Mouse (Mus musculus) adrenal gland (tissue): ENCODE results near the gene Th.

Source experiments
- intact Hi-C: fragments of 180-260 bp; cut with DNase I; formaldehyde crosslinking; loops from one replicate; pipeline ENCODE4 v1.15.1; 2025
- long read RNA-seq, 2 experiments: library from polyadenylated mRNA; unstranded; transcript quantifications; one replicate each; pipeline ENCODE4 v2.0.0; 2020; ENCODE audit warnings: borderline replicate concordance in 1 of 2; ENCODE audit not compliant: insufficient replicate concordance in 1 of 2

Th gene
- long read RNA-seq, experiment 1, transcript Th-201 (13 exons, 1,829 nt), result major isoform, 885 of 980 reads
- long read RNA-seq, experiment 1, partial matches to known transcripts, result 48 of 980 reads
- long read RNA-seq, experiment 1, other reads (novel, unspliced or antisense), result 47 of 980 reads
- long read RNA-seq, experiment 2, transcript Th-201 (13 exons, 1,829 nt), result major isoform, 2,070 of 2,403 reads
- long read RNA-seq, experiment 2, partial matches to known transcripts, result 198 of 2,403 reads
- long read RNA-seq, experiment 2, other reads (novel, unspliced or antisense), result 135 of 2,403 reads

DNA sequence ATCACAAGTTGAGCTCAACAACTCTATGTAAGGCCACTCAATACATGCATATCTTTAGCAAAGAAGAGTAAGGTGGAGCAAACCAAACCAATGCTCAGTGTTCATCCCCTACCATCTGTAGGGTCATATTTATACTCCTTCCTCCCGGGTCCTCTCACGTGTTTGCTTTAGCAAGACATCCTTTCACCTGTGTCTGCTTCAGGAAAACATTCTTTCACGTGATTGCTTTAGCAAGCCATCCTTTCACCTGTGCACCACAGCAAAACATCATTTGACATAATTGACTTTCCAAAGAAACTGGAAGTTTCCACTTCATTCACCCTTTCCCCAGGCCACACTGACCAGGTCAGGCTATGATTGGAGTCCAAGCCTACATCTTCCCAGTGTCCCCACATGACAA is at the start of gene Th:
Gene Th, minus strand, starts transcription at position 101 of the 400 bp plus-strand sequence.
- intact Hi-C loops, result no loop called here

DNA sequence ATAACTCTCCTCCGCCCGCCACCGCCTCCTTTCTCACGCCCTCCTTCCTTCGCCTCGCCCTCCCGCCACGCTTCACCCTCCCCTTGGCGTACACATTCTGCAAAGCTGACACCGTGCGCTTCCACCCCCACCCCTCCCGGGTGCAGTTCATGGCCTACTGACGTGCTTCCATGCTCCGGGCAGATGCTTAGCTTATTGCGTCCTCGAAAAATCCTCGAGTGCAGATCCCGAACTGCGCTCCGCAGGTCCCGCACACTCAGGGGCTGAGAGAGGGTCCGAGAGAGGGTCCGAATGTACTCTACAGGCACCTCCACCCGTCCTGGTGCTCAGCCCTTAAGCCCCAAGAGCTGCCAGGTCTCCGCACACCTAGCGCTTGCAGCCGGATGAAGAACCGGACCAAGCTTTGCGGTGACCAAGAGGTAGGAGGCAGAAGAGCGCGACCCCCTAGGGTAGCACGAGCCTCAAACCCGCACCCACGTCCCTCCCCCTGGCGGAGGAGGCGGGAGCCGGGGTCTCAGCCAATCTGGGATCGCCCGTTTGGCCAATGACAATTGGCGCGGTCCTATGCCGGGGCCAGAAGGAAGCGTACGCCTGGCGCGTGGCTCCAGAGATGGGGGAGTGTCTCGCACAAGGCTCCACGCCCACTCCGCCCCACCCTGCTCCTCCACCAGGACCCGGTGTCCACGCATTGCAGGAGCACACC is 38.0 kb upstream of the Th start, which contains the start of gene Ascl2:
Gene Ascl2, minus strand, starts transcription at position 456 of the 703 bp plus-strand sequence.
- intact Hi-C loops, result no loop called here

DNA sequence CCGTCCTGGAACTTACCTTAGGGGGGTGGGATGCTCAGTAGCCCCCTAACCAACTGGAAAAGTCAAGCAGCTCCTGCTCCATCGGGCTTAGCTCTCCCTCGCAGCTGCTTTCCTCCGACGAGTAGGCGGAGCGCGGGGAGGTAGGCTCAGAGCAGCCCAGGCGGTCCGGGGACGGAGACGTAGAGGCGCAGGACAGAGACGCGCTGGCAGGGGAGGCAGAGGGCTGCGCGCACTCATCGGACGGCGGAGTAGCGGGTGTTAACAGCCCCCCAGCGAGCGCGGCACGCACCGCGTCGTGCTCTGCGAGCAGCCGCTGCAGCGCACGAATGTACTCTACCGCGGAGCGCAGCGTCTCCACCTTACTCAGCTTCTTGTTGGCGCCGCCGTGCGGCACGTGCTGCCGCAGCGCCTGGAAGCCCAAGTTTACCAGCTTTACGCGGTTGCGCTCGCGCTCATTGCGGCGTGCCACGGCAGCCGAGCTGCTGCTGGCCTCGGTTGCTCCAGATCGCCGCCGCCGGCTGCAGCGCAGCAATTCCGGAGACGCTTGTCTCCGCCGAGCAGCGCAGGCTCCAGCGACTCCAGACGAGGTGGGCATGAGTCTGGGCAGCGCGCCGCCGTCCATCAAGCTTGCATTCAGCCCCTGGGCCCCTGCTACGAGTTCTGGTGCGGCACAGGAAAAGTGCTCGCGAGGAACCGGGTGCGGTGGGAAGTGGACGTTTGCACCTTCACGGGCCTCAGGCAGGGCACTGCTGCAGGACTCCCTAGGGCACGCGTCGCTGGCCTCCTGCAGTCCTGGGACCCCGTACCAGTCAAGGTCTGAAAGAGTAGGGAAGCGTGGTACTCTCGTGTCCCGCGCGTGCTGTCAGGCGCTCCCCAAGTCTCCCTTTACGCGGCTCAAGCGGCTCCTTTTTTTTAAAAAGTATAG is 37.2 kb upstream of the Th start:
- intact Hi-C loops, result no loop called here

DNA sequence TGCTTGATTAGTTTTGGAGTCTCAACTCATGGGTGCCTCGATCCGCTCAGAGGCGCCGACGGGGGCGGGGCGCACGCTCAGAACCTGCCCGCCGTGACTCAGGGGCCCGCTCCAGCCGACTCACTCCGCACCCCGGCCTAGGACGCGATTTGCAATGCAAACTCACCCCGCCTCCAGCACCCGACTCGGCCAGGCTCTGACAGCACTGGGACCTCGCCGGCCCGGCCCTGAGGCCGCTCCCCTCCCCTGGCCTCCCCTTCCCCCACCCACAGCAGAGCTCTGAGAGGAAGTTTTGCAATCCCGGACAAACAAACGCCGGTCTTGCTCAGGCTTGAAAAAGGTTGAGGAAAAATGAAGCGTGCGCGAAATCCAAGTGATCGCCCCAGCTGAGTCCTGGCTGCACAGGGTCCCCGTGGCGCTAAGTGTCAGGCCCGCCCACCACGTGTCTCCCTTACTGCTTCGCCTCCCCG is 36.5 kb upstream of the Th start:
- intact Hi-C loops, result no loop called here

DNA sequence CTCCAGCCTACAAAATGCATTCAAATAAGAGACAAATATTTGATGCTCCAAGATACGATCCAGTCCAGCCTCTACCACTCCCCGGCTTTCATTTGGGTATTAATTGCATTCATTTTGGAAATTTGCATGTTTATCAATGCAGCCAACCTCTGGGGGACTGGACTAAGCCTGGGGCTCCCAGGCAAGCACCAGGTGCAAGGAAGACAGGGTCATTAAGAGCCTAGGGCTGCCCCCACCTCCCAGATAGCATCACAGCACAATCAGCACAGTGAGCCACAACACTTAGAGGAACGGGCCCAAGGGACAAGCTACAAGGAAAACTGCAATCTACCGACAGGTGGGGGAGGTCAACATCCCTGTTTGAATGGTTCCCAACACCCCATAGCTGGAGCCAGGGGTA is 28.8 kb upstream of the Th start:
- intact Hi-C loops, result no loop called here

DNA sequence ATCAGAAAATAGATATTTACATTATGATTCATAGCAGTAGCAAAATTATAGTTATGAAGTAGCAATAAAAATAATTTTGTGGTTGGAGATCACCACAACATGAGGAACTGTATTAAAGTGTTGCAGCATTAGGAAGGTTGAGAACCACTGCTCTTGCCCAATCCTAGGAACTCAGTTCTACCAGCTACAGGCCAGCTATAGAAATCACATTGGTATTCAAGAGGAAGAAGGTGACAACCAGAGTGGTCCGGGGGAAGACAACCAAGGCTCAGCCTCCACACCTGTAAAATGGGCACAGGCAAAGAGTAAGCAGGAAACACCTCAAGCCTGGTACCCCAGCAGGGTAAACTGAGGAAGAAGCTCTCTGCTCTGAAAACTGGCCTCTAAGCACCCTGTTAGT is 27.9 kb upstream of the Th start:
- intact Hi-C loops, result no loop called here

DNA sequence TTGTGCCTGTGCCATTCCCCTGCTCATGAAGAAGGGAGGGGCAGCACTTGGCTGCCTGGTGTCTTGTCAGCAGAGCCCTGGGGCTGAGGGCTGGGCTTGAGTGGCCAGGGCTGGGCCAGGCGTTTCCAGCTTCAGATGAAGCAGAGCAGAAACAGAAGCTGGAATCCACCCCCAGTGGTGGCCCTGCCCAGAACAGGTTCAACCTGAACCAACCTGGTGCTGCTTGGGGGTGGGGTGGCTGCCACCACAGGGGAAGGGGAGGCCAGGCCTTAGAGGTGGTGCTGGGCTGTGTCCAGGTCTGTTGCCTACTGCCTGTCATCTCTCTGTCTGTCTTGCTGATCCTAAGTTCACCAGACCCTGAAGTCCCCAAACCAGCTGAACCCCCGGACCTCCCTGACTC is 25.1 kb upstream of the Th start:
- intact Hi-C loops, result no loop called here

DNA sequence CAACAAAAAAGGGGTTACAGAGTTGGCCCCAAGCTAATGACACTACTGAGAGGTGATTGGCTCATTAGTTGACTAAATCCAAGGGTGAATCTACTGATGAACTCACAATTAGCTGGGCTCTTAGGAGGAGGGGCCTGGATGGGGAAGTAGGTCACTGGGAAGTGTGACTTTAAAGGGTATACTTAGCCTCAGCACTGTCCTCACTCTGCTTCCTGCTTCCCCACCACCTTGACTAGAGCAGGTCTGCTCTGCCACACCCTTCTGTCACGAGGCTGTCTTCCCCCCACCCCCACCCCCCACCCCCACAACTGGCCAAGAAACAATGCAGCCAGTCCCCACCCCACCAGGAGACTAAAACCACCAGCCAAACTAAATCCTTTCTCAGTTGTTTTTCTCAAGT is 18.6 kb upstream of the Th start:
- intact Hi-C loops, result no loop called here

DNA sequence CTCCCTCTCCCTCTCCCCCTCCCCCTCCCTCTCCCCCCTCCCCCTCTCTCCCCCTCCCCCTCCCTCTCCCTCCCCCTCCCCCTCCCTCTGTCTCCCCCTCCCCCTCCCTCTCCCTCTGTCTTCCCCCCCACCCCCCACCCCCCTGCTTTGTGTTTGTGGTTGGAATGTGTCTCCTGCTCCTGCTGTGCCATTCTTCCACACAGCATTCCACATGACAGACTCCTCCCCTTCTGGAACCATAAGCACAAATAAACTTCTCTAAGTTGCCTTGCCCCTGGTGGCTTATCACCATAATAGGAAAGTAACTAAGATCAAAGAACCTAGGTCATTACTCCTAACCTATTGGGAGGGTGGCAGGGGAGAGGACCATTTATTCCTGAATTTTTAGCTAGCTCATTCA is 6.7 kb upstream of the Th start:
- intact Hi-C loops, result no loop called here

DNA sequence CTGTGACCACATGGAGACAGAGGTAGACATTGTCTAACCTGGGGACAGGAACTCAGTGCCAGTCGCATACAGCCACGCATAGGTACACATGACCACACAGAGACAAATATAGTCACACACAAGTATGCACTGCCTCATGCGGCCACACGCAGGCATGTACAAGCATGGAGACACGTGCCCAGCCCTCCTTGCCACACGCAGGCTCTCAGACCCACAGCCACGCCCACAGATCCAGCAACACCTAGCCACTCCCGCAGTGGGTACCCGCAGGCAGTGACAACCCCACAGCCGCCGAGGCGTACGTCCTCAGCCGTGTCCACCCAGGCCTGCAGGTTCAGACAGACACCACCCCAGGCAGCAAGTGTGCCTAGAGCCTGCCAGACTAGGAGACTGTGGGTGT is 4.8 kb upstream of the Th start:
- intact Hi-C loops, result no loop called here

DNA sequence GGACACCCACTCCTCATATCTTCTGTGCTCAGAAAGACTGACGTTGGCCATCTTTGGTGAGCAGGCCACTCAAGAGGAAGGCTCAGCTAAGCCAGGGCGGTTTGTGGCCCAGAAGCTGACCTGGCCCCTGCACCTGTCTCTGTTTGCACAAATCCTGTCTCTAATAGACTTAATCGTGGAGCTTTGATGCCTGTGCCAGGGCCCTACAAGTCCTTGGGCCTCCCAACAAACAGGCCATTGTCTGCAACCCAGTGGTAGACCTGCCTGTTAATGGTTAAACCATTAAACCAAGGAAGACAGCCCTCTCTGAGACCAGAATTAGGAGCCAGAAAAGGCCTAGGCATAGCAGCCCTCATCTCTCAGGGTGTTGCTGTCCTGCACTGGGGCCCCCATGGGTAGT is 1.5 kb upstream of the Th start:
- intact Hi-C loops, result no loop called here

DNA sequence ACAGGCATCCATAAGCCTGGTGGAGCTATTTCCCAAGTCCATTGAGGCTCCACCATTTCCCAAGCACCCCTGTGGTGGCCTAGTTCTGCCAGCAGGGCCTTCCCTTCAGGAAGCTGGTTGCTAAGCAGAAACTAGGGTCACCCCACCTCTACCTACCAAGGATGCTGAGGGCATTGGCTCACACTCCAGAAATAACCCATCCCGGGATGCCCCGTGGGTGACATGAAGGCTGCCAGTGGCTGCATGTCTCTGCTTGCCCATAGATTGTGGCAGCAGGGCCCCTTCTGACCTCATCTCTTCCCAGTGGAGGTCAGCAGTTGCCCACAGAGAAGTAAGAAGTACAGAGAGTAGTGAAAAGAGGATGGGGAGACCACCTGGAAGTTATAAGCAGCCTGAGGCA is 1.4 kb downstream of the Th start:
- intact Hi-C loops, result no loop called here

DNA sequence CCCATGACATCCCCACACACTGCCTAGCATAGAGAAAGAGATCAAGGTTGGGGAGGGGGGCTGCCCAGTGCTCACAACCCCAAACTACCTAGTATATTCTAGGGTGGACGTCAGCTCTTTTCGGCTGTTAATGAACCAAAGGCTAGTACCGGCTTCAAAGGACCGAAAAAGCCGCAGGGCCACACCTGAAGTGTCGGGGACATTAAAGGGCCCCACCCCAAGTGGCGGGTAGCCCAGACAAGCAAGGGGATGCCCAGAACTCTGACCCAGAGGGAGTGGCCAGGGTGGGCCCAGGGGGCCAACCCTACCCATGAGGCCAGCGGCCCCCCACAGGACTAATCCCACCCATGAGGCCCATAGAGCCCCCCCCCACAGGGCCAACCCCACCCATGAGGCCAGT is 3.6 kb downstream of the Th start:
- intact Hi-C loops, result no loop called here

DNA sequence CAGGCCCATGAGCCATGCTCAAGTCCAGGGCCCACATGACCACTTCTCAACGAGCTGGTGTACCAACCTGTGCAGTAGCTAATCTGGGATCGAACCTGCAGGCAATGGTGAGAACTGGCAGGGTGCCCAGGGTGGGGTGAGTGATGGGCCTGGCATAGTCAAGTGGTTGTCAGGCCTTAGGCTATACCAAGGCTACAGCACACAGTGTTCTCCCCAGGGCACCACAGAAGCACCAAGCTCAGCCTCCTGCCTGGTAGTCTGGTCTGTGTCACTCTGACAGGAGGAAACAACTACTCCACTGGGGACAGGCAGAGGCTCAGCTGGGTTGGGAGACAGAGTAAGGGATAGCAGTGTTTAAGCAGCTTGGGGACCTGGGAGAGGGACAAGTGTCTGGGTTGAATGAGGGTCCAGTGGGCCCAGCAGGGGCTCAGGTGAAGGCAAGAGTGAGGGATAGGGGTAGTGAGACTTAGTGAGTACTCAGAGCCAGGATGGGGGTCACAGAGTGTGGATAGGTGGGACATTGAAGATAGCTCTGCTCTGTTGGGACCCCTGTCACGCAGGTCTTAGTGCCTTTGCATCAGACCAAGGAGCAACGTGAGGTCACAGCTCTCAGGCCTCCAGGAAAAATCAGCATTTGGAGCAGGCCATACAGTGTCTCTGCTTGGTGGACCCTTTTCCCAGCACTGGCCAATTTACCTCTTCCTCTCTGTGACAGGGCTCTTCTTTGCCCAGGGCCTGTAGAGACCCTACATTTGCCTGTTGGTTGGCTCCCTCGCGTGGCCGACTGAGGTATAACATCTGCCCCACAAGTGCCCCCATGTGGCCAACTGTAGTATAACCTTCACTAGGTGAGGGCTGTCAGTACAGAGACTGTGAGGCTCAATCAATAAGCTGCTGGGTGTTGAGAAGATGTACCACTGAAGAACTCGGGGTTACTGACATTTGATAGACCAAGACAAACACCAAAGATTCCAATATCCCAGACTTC is 12.0 kb downstream of the Th start:
- intact Hi-C loops, result loop anchor here (1.0 kb wide), 1 partner anchor 25 kb away; no protein-coding TSS in a partner anchor

DNA sequence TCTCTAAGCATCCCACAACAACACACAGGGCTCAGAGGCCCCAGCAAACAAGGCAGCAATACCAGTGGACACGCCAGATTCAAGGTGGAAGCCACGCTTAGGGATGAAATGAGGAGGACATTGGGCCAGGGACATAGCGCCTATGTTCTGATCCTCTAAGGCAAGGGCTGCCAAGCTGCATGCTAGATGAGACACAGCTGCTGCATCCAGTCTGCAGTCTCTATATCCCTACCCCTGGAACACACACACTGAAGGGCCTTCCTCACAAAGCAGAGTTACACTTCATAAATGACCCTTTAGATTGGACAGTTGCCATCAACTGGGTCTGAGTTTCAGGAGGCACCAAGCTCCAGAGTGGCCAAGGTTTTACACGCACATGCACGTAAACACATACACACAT is 13.3 kb downstream of the Th start:
- intact Hi-C loops, result no loop called here

DNA sequence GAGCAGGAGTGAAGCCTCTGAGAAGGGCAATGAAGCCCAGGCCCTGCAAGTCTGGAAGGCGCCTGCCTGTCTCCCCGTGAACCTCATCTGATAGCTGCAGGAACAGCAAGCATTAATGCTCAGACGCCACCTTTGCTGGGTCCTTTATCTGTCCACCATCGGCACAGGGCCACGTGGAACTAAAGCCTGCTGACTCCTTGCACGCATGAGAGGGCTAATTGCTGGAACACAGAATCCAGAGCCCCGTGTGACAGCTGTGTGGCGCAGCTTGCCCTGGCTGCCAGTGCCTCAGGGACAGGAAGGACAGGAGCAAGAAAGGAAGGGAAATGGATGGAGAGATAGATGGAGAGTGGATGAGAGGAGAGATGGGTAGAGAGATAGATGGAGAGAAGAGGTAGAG is 14.8 kb downstream of the Th start:
- intact Hi-C loops, result no loop called here

DNA sequence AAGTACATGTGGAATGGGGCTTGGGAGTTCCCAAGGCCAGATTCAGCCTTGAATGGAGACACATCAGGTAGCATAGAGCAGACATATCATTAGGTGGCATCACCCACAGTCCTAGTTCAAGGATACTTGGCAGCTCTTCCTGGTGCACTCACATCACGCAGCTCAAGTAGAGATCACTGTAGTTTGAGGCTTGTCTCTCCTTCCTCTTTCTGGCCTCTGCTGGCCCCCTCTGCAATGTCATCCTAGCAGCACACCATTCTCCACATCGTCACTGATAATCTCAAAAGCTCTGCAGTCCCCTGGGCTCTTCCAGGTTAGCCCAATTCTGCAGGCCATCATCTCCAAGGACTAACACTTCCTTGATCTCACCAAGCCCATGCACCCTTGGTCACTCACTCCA is 19.2 kb downstream of the Th start:
- intact Hi-C loops, result no loop called here

DNA sequence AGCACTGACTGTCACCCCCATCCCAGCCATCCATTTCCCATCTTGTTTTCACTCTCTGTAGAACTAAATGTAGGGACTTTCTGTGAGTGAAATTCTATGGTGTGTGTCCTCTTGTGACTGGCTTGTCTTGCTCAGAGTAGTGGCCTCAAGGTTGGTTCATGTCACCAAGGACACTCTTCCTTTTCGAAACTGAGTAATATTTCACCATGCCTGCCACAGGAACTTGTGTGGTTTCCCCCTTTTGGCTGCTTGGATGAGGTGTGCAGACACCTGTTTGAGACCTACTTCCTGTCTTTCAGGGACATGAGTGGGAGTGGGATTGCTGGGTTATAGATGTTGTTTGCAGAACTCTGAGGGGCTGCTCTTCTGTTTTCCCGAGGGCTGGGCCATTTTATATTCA is 20.8 kb downstream of the Th start:
- intact Hi-C loops, result no loop called here

DNA sequence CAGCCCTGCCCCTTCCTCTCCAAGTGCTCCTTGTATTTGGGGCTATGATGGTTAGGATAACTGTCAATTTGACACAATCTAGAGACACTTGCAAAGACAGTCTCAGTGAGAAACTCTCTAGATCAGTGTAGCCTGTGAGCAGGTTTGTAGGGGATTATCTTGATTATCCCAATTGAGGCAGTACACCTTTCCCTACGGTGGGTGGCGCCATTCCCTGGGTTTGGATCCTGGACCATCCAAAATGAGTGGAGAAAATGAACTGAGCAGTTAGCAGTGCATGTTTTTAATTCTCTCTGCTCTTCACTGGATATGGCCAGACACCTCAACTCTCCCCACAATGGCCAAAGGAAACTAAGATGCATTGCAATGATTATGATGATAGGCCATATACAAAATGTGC is 21.3 kb downstream of the Th start:
- intact Hi-C loops, result no loop called here

DNA sequence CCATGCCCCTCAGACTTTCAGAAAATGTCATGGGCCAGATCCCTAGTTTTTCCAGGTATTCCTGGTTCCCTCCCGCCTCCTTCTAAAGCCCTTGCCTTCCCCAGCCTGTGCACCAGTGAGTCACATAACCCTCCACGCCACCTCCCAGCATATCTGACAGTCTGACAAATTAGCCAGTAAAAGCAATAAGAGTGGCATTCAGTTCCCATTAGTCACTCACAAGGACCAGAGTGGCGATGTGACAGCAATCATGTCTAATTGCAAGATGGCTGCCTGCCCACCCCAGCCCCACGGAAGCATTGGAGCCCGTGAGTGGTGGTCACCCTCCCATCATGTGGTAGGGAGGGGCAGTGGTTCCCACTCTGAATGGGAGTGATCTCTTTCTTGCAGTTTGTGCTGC is 25.3 kb downstream of the Th start:
- intact Hi-C loops, result no loop called here

DNA sequence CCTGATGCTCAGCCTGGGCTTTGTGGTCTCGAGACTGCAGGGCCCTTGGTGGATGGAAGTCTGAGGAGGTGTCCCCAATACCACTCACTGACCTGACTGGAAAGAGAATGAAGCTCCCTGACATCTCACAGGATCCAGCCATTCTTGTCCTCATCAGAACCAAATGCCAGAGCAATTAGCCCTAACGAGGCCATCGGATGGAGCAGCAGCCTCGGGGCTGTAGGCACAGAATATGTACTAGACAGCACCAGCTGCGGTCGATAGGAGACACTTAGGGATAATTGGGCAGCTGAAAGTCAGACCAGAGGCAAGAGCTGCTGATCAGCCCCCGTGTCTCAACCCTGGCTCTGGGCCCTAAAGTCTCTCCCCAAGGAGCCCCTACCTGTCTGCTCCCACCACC is 26.6 kb downstream of the Th start:
- intact Hi-C loops, result no loop called here
